Mouse (Mus musculus) E14TG2a.4 (cell line): Measurements from ENCODE around the gene Tsg101.

Experiments
- CTCF ChIP-seq: conservative IDR thresholded peaks from 2 replicates; pipeline ENCODE4 v1.5.1; 2014; ENCODE audit warnings: low read length
- NANOG ChIP-seq: IDR thresholded peaks from 2 replicates; pipeline ENCODE4 v1.6.1; 2014; ENCODE audit warnings: borderline replicate concordance, low read length, mixed read lengths
- POU5F1 ChIP-seq: IDR thresholded peaks from 2 replicates; pipeline ENCODE4 v1.6.1; 2014; ENCODE audit warnings: low read length, borderline replicate concordance

DNA sequence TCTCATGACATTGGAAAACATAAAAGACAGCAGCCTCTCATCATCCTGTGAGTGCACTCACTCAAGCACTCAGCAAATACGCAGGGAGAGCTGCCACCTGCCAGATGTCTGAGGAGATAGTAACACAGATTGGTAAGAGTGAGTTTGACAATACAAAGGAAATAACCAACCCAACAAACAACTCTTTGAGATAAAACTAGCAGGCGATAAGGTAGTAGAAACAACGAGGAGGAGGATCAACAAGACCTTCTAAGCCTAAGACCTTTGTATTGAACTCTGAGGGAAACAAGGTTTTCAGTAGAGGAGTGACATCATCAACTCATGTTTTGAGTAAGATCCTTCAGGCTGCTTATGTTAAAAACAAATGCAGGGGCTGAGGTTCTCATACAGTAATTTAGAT is 20.4 kb downstream of the Tsg101 start:
- no peak for TF ChIP-seq CTCF
- no peak for TF ChIP-seq POU5F1
- TF ChIP-seq NANOG, result no peak
